Mouse (Mus musculus): ENCODE results near the gene Hif3a. TPM values are rescaled to one million over a fixed set of nuclear protein-coding genes. Genes with fewer than 3 reads are reported as not detected.

Gene Hif3a
- polyA plus RNA-seq, 1 experiment from 2014 or later, result 12.6 TPM

GRCm38 (mm10) chr7:16987541-16988149, 74.6 kb downstream of the Hif3a start:
- no peaks in the 10 kb centered on the region for H3K9me3 ChIP-seq (replicated peaks)
- H3K4me3 ChIP-seq (replicated peaks), result no peak overlapping the region
- DNase-seq (no peak), ATAC-seq (ENCODE audit: low read depth) (no peak)
- no peak overlapping the region for H3K27ac ChIP-seq
- no peaks in the 10 kb centered on the region for H3K36me3 ChIP-seq
- no peaks in the 10 kb centered on the region for H3K27me3 ChIP-seq
- no peak overlapping the region for H3K4me2 ChIP-seq
- 65% methylated on average over 7 of the region's 7 CpGs for WGBS (ENCODE audit: insufficient replicate concordance)
- peaks cover 27% of the 10 kb centered on the region for H3K4me1 ChIP-seq (replicated peaks)
- H3K9ac ChIP-seq, result no peak overlapping the region

GRCm38 (mm10) chr7:16982859-16983568, 79.2 kb downstream of the Hif3a start, which contains the start of gene Gm42372:
TSS of gene Gm42372 (plus strand) at chr7:16983086.
- Histone ChIP-seq H3K4me2 (no peak within 1 kb of the TSS), H3K9me3 (replicated peaks) (no peaks in the 10 kb centered on the region), H3K27ac (no peak within 1 kb of the TSS), H3K4me3 (replicated peaks) (no peak within 1 kb of the TSS), H3K4me1 (replicated peaks) (peaks cover 28% of the 10 kb centered on the region), H3K9ac (no peak within 1 kb of the TSS), H3K27me3 (no peaks in the 10 kb centered on the region), H3K36me3 (no peaks in the 10 kb centered on the region)
- 38% methylated on average over 26 of the region's 26 CpGs for WGBS (ENCODE audit: insufficient replicate concordance)
- no peak for ATAC-seq (ENCODE audit: low read depth)
- no peak for DNase-seq

Other genes with a start within 250 kb of the Hif3a start
- gene Strn4, start 246.5 kb downstream of the Hif3a start, polyA plus RNA-seq (2015; fragmentation: Nextera tagmentation; extraction: Ambion mirVana), result 32.8 and 34.0 TPM in 2 replicates
- 10.0 and 10.7 TPM in 2 replicates for gene Fkrp, start 245.7 kb downstream of the Hif3a start, polyA plus RNA-seq (2015; fragmentation: Nextera tagmentation; extraction: Ambion mirVana)
- 2.7 and 3.5 TPM in 2 replicates for gene Prkd2, start 219.5 kb downstream of the Hif3a start, polyA plus RNA-seq (2015; fragmentation: Nextera tagmentation; extraction: Ambion mirVana)
- 0.15 and 0.17 TPM in 2 replicates for gene Dact3, start 187.1 kb downstream of the Hif3a start, polyA plus RNA-seq (2015; fragmentation: Nextera tagmentation; extraction: Ambion mirVana)
- gene Gng8, start 170.6 kb downstream of the Hif3a start, polyA plus RNA-seq (2015; fragmentation: Nextera tagmentation; extraction: Ambion mirVana), result 0.67 and 0.81 TPM in 2 replicates
- 1.0 and 1.5 TPM in 2 replicates for gene Ptgir, start 155.9 kb downstream of the Hif3a start, polyA plus RNA-seq (2015; fragmentation: Nextera tagmentation; extraction: Ambion mirVana)
- 92.0 and 102 TPM in 2 replicates for gene Calm3, start 138.3 kb downstream of the Hif3a start, polyA plus RNA-seq (2015; fragmentation: Nextera tagmentation; extraction: Ambion mirVana)
- 0.34 and 0.61 TPM in 2 replicates for gene Pnmal2, start 117.7 kb downstream of the Hif3a start, polyA plus RNA-seq (2015; fragmentation: Nextera tagmentation; extraction: Ambion mirVana)
- 0.07 and 0.10 TPM in 2 replicates for gene Pnmal1, start 102.7 kb downstream of the Hif3a start, polyA plus RNA-seq (2015; fragmentation: Nextera tagmentation; extraction: Ambion mirVana)
- gene Gm42372, start 79.3 kb downstream of the Hif3a start, polyA plus RNA-seq (2015; fragmentation: Nextera tagmentation; extraction: Ambion mirVana), result 0.07 and 0.09 TPM in 2 replicates
- gene Ccdc8, start 69.7 kb downstream of the Hif3a start, polyA plus RNA-seq (2015; fragmentation: Nextera tagmentation; extraction: Ambion mirVana), result 2.8 and 3.6 TPM in 2 replicates
- 54.0 and 61.1 TPM in 2 replicates for gene Ppp5c, start 34.5 kb downstream of the Hif3a start, polyA plus RNA-seq (2015; fragmentation: Nextera tagmentation; extraction: Ambion mirVana)
- 0.08 and 0.09 TPM in 2 replicates for gene Psg16, start 11.6 kb upstream of the Hif3a start, polyA plus RNA-seq (2015; fragmentation: Nextera tagmentation; extraction: Ambion mirVana)
- not detected in 2 replicates for gene Ceacam3, start 87.9 kb upstream of the Hif3a start, polyA plus RNA-seq (2015; fragmentation: Nextera tagmentation; extraction: Ambion mirVana)
- gene Psg29, start 141.1 kb upstream of the Hif3a start, polyA plus RNA-seq (2015; fragmentation: Nextera tagmentation; extraction: Ambion mirVana), result not detected in 2 replicates